Mouse (Mus musculus) gastrocnemius, postnatal 4 days (tissue): ENCODE measurements around the gene Cab39. TPM values are rescaled to one million over a fixed set of nuclear protein-coding genes. Genes with fewer than 3 reads are reported as not detected.
A peak's percentile ranks its signal among the peaks of the same experiment; 100 is the strongest.
"Not testable (repeated sequence)": the region's sequence is repeated elsewhere in the genome, so short reads cannot be mapped to it uniquely, and the experiment has no call there.

Experiments
- DNase-seq, 2 experiments: peaks; one replicate each; pipeline ENCODE4 v3.0.0; 2021 to 2022; ENCODE audit warnings: low spot score in 2 of 2, mixed read lengths in 2 of 2
- total RNA-seq, 2 experiments: library from RNA; stranded (reverse); gene quantifications; 2 replicates each; pipeline ENCODE4 v1.2.3; 2021

Cab39 gene
- total RNA-seq, 2 experiments from 2014 or later: 75.5 to 75.6 TPM

DNA sequence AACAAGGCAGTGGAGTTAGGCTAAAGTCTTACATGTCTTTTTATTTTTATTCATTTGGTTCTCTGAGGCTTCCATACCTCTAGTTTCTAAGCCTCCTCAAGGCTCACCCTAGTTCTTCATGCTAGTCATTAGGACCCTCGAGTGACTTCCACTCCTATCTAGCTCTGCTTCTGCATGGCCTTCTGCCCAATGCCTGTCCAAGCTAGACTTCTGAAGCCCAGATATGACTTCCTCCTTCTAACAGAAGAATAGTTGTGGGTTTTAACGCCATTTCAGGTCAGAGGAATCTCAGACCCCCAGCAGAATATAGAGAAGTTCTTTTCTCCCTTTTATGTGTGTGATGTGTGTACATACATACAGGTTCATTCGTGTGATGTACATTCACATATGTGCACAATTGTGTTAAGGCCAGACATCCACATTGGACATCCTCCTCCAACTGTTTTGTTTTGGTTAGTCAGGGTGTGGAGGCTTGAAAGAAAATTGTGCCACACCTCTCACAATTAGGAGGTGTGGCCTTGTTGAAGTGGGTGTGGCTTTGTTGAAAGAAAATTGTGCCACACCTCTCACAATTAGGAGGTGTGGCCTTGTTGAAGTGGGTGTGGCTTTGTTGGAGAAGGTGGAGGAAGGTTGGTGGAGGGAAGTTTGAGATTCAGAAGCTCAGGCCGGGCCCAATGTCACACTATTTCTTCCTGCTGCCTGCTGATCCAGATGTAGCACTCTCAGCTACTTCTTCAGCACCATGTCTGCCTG lies 13.6 kb upstream of the Cab39 start:
- DNase-seq: no peak

DNA sequence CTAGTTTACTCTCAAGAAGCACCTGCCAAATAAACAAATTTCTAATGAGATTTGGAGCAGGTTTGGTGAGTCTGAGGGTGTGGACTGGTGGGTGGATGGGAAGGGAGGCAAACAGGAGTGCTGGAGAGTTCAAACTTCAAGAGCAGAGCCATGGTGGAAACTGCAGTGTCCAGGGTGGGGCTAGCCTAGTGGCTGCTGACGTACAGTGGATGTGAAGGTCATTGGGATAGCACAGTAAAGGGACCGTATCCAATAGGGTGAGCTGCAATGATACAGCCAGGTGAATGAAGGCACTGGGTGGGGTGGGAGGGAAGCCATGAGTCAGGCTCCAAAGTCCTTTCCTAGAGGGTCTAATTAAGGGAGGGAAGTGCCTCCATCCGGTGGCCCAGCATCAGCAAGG lies 2.7 kb upstream of the Cab39 start:
- DNase-seq: no peak

DNA sequence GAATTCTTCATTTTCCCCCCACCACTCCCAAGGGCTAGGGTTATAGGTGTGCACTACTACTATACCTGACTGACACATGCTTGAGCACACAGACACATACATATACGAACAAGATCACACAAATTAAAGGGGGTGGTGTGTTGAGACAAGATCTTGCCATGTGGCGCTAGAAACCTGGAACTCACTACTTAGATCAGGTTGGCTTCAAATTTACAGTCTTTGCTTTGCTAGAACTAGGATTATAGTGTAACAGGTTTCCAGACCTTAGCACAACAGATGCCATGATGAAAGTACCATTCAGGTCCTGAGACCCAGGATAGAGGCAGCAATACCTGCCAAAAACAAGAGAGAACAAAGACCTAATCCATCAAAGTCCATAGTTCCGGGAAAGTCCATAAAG lies 1.8 kb upstream of the Cab39 start:
- DNase-seq: no peak

DNA sequence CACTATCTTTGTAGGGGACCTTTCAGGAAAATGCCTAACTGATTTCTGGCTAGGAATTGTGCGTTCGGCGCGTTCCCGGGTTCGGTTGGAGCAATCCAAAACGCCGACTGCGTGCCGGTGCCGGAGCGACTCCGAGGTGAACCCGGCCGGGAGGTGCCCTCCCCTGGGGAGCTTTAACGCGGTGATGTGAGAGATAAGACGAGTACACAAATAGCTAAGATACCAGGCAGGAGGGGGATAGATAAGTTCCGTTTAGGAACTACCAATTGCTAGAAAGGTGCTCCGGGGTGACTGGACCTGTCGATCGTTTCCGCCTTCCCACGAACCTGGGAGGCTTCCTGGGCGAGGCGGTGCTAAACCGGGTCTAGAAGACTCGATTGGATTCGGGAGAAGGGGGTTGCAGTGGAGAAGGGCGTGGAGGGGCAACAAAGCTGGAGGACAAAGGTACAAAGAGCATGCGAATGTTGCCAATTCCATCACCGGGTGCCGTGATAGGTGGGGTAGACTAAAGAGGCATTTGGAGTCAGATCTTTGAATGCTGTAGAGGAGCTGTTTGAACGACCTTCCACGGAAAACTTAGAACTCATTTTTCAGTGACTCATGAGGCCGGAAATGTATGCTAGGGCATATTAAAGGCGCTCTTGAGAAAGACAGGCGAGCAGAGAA lies 998 bp downstream of the Cab39 start:
- peak; percentile 27 to 30 for DNase-seq

DNA sequence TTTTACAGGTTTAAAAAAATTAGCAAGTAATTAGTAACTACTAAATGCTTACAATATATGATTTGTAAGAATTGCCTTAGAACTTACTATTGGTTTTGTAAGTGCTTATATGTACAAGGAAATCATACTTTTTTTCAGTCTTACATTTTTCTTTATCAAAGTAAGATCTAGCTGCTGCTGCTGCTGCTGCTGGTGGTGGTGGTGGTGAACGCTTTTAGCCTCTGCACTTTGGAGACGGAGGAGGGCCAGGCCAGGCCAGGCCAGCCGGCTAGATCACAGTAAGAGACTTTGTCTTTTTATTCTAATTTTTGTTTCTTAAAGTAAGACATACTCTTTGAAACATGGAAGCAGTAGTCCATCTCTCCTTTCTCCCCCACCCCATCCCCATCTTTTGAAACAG lies 2.0 kb downstream of the Cab39 start:
- no peak for DNase-seq

DNA sequence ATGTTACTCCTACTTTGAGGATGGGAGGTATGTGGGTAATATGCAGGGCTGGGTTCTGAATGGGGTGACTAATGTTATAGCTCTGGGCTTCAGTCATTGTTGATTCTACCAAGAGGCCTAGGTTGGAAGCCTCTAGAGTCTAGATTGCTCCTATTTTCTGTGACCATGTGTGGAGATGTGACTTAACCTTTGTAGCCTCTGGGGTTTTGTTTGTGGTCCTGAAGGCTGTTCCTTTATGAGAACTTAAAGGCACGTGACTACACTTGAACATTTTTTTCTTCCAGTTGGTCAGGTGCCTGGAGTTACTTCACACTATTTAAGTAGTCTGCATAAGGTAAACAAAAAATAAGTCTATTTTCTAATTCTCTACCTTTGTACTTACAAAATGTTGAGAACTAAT lies 6.5 kb downstream of the Cab39 start:
- no peak for DNase-seq

DNA sequence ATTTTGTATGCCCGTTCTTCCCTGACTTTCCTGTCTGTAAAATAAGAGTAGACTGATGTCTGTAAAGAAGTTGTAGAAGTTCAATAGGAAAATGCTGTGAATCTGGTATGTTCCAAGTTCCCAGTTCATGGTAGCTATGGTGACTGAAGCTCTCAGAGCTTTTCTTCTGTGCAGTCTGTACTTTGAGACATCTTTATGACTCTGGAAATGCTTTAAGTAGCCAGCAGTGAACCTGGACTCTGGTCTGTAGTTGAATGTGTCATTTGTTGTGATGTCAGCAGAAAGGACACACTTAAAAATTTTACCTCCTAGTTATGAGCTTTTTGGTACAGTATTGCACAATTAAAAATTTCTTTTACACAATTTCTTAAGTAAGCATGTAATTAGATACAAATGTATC lies 9.3 kb downstream of the Cab39 start:
- DNase-seq: no peak

DNA sequence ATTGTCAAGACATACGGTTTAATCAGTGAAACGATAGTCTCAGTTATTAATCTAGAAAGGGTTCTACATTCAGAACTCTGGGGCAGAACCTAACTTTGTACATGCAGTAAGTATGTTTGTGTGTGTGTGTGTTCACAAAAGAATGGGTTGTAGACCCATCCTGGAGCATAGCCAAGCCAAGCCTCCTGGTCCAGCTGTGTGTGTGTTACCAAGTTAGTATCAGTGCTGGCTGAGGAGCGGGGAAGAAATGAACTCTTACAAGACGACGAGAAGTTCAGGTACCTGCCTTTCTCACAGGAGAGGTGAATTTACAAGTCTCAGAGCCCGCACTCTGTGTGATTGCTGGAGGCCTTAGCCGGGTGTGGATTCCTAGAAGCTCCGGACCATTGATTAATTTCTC lies 11.3 kb downstream of the Cab39 start:
- DNase-seq: no peak

DNA sequence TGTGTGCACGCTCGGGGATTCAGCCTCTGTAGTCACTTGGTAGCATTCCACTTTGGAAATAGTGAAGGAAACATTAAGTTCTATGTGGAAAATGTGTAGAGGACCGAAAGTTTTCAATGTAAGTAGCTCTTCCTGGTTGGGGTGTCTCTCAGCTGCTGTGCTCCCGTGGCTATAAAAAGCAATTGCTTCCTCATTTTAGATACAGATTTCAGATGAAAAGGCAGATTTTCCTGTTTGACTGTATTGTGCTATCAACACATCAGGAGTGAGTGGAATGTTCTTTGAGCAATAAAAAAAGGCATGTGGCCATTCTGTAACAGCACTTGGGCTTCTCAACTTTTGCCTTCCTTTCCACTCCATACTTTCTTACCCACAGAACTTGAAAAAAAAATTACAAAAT lies 16.0 kb downstream of the Cab39 start:
- no peak for DNase-seq

DNA sequence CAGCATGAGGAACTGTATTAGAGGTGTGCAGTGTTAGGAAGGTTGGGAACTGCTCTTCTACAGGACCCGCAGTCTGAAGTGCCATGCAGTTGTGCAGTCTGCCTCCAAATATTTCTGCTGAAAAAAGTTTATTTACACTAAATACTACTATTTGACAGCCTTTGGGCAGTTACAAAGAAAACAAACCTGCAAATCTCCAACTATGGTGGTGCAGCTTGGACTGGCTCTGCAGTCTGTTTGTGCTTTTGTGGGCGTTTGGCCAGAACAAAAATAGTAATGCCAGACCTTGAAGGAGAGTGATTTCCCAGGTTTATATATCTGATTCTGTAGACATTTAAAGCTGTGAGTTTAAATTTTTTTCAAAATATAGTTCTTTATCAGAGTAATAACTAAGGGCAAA lies 17.1 kb downstream of the Cab39 start:
- DNase-seq: no peak

DNA sequence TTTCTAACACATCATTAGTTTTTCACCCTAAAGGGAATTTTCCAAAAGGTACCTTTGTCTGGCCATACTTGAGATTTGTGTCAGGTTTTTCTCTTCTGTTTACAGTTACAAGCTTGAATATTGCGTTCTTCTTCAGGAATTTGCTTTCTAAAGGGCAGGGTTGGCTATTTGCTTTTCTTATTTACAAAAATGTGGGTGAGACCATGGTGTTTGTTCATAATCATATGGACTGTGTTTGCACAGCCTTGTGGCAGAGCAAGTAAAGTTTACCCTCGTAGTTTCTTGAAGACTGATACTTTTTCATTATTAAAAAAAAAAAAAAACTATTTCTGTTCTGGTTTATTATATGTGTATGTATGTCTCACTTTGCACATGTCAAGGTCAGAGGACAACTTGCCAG lies 17.5 kb downstream of the Cab39 start:
- DNase-seq: no peak

DNA sequence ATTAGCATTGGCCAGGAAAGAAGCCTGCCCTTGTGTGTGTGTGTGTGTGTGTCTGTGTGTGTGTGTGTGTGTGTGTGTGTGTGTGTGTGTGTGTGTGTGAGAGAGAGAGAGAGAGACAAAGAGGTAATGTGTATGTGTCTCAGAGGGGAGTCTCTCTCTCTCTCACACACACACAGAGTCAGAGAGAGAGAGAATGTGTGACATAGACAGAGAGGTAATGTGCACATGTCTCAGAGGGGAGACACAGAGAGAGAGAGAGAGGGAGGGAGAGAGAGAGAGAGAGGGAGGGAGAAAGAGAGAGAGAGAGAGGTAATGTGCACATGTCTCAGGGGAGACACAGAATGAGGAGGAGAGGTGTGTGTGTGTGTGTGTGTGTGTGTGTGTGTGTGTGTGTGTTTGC lies 21.0 kb downstream of the Cab39 start:
- DNase-seq: not testable (repeated sequence)

DNA sequence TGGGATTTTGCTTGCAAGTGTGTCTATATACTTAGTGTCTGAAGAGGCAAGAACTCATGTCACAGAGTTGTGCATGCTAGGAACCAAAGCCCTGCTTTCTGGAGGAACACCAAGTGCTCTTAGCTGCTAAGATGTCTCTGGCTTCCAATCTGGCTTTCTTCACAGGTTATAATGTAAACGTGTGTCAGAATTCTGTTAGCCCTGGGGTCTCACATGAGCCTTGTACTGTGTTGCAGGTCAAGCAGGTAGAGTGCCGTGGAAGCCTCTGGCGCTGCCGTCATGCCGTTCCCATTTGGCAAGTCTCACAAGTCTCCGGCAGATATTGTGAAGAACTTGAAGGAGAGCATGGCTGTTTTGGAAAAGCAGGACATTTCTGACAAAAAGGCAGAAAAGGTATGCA lies 24.9 kb downstream of the Cab39 start:
- no peak for DNase-seq

DNA sequence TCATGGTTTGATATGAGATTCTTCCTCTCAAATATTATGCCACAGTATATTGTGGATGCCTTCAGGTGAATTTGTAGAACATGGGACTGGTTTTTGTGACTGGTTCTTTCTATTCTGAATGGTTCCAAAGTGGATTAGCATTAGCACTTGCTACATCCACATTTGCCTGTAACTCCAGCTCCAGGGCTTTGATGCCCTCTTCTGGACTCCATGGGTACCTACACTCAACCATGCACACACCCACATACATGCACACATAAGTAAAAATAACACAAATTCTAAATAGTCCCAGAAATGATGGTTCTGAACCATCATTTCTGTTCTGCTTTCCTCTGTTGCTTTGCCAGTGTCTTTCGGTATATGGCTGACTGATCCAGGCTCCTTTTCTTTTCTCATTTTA lies 26.5 kb downstream of the Cab39 start:
- DNase-seq: no peak

DNA sequence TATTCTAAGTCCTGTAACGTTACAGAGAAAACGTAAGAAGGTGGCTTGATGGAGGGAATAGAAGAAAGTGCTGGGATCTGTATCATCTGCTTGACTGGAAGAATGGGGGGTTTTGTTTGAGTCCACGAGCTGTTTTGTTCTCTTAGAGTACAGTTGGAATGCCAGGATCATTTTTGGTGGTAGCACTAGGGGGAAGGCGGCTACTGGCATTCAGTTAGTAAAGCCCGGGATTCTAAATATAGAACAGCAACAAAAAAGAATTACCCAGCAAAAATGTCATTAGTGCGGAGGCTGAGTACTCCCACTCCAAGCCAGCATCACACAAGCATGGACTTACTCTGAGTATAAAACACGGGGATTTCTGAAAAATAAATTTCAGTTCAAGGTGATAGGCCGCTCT lies 29.0 kb downstream of the Cab39 start:
- no peak for DNase-seq

DNA sequence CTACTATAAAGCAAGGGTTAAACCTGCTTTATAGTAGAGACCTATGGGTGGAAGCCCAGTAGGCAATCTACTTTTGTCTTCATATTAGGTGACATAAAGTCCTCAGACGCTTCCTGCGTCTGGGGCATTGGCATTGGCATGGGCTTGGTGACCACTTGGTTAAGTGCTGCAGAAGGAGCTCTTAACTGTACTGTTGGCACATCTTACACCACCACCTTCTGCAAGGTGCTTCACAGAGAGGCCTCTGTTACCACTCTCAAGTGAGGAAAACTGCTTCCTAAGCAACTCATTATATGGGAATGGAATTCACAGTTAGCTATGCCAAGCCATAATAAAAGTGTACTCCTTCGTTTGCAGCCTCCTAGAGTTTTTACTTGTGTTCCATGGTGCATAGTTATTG lies 31.7 kb downstream of the Cab39 start:
- no peak for DNase-seq

DNA sequence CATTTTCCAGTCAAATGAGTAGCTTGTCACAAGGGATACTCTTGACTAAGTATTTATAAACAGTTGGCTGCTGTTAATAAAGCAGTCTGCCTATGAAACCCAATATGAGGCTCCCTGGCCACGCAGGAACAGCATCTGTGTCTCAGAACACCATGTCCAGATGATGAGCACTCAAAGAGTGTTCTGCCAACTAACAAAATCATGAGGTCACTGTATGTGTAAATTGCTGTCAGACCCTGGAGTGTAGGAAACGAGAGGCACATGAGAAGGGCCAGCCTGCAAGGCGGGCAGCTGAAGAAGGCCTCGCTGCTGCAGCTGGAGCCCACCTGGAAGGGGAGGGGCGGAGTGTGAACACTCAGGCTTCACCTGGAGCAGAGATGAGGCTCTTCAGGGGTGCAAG lies 33.9 kb downstream of the Cab39 start:
- no peak for DNase-seq

DNA sequence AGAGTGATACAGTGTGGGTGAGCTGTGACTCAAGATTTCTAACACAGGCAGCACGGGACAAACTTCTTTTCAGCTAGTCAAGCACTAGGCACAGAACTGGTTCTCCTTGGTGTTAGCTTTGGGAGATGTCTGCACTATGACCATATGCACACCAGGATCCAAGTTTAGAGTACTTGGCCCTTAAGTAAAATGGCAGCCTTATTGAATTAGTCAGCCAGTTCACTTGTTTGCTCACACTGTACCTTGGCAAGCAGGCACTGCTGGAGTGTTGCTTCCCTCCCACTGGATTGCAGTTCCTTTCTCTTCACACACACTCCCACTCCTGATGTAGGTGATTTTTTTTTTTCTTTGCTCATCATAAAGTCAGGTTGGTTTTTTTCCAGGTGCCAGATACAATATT lies 35.8 kb downstream of the Cab39 start:
- no peak for DNase-seq

DNA sequence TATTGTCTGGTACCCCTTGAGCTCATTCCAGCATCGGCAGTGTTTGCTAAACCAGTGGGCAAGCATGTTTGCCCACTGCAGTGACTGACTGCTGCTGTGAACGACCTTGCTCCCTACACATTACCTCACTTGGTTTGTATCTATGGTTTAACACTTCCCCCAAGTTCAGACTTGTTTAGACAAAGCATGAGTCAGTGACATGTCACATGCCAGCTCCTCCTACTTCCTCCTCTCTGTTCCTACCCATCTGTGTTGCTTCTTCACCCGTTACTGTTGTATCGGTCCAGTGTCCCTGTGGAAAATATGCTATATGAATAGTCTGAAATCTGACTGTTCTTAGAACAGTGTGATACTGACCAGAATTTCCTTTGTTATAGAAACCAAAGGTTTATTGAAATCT lies 44.8 kb downstream of the Cab39 start:
- DNase-seq: no peak

DNA sequence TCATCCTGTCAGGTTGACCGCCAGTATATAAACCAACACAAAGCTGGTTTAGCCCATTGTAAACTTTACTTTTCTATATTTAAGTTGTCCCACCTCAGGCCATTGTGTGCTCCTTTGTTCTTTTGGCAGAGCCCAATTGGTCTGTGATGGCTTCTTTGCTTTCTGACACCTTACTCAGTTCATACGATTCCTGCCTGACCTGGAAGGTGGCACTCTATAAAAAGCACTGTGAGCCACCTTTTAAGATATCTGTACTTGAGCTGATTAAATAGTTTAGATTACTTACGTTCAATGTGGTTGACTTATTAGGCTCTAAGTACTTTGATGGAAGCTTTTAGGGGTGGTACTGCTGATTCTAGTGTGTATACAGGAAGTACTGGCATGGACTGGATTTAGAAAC lies 46.1 kb downstream of the Cab39 start:
- no peak for DNase-seq

DNA sequence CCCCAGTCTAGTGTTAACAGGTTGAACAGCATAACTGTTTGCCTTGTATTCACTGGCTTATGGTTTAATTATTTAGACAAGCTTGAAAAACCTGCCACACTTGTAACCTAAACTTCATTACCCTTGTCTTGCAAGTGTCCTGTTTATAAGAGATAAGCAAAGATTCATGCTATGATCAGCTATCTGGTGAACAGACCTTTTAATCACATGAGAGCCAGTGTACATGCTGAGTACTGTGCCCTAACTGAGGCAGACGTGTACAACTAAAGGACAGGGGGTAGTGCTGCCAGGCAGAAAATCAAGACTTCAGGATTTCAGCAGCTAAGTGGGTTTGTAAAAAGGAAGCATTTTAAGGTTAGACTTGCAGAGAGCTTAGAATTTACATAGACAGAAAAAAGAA lies 46.5 kb downstream of the Cab39 start:
- DNase-seq: no peak

DNA sequence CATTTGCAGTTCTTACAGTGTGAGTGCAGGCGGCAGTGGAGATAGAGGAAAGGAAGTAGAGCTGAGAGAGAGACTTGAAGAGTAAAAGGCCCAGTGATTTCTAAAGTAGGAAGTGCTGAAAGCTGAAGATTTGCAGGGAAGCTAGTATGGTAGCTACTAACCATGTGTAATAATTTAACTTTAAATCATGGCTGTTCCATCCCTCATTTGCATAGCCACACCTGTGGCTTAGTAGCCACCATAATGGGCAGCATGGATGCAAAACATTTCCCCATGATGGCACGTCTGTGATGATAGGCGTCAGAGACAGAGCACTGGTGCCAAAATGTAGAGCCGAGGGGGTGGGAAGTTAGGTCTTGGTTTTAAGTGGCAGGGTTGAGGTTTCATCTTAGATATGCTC lies 47.2 kb downstream of the Cab39 start:
- no peak for DNase-seq

DNA sequence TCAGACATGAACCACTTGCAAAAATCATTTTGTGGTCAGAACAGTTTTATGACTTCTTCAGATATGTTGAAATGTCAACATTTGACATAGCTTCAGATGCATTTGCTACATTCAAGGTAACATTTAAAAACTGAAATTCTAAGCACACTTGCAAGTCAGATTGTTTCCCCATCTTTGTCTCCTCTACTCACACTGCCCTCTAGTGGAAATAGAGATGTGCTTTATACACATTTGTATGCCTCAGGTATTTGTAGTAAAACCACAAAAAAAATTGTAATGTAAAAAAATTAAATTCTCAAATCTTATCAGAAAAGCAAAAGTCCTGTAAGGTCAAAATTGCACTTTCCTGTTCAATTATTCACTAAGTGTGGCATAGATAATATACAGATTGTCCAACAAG lies 49.0 kb downstream of the Cab39 start:
- no peak for DNase-seq
